Mouse (Mus musculus) cerebellum, adult 2 months (tissue): Measurements from ENCODE around the gene Ercc1. TPM values are rescaled to one million over a fixed set of nuclear protein-coding genes. Genes with fewer than 3 reads are reported as not detected.
A peak's percentile ranks its signal among the peaks of the same experiment; 100 is the strongest.

Source experiments
- DNase-seq, 2 experiments: peaks; one replicate each; pipeline ENCODE4 v3.0.0; 2021
- H3K27ac ChIP-seq: fragments of 200-500 bp; 2 replicates; pipeline ENCODE4 v1.5.1; 2012; ENCODE audit warnings: low read length, control low read depth, inconsistent platforms; ENCODE audit not compliant: insufficient read depth
- H3K27me3 ChIP-seq: fragments of 200-500 bp; 2 replicates; pipeline ENCODE4 v1.6.1; 2012; ENCODE audit warnings: inconsistent platforms, mild to moderate bottlenecking, low read length, moderate library complexity; ENCODE audit not compliant: control insufficient read depth, insufficient read depth
- H3K4me1 ChIP-seq: fragments of 200-500 bp; 2 replicates; pipeline ENCODE4 v1.6.1; 2011; ENCODE audit warnings: low read length; ENCODE audit not compliant: control insufficient read depth, insufficient read depth
- H3K4me3 ChIP-seq: fragments of 200-500 bp; replicated peaks from 2 replicates; pipeline ENCODE3; 2011; ENCODE audit warnings: mild to moderate bottlenecking, low read depth, low read length, control low read depth; ENCODE audit not compliant: insufficient read depth
- CTCF ChIP-seq: fragments of 200-500 bp; IDR thresholded peaks from 2 replicates; pipeline ENCODE4 v1.5.1; 2011; ENCODE audit warnings: low read depth, mild to moderate bottlenecking, control low read depth, low read length, moderate library complexity, borderline replicate concordance; ENCODE audit not compliant: insufficient read depth
- POLR2A ChIP-seq: fragments of 200-500 bp; IDR thresholded peaks from 2 replicates; pipeline ENCODE4 v1.6.1; 2011; ENCODE audit warnings: low read length, control low read depth, borderline replicate concordance; ENCODE audit not compliant: insufficient read depth
- WGBS: fragments of 180-500 bp; shearing (Covaris S2); methylation state at CpG from one replicate; pipeline ENCODE4 v1.1.7; 2018; 5-methylcytosine and 5-hydroxymethylcytosine counted together
- polyA plus RNA-seq: library from polyadenylated mRNA; depleted of rRNA; stranded (reverse); fragments of >200 nt; gene quantifications from 2 replicates; pipeline ENCODE4 v1.2.3, GENCODE M21; 2012

Ercc1 gene
- polyA plus RNA-seq, 1 experiment: 52.2 TPM

DNA sequence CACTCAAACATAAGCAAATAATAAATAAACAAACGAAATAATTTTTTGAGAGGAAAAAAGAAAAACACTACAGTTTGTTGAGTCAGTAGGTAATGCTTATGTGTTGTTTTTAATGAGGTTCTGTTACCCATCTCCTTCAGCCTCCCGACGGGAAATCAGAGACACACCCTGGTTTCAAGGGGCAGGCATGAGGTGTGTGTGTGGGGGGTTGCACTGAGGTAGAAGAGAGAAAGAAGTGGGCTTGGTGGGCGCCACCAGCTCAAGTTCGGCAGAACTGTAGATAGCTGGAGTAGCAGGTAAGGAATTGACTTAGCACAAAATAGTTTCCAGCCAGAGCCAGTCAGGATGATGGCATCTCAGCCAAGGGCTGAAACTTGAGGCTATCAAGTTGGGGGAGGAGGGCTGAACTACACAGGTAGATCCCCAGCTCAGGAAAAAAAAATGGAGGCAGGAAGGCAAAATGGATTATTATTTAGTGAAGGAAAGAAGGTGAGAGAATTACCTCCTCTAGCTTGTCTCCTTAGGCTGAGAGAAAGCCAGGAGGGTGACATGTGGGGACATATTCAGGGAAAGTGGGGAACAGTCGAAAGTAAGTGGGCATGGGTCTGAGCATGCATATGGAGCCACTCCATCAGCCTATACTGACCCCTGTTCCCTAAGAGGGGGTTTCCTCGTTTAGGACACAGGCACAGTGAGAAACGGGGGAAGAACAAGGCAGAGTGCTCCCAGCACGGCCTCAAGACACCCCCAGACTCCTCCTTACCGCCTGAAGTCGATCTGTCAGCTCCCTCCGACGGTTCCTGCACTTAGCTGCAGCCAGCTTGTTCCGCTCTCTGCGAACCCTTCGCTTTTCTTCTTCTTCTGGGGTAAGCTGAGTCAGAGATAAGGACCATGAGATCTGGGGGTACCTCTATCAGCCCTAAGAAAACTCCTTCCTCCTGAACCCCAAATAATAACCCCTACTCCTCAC is 38.5 kb upstream of the Ercc1 start:
- no peak overlapping the region for H3K4me3 ChIP-seq
- no peak for DNase-seq
- H3K4me1 ChIP-seq: peaks cover 5% of the 10 kb centered on the region; the same call in 1 of the 2 replicates
- no peak overlapping the region for H3K27ac ChIP-seq
- H3K27me3 ChIP-seq: peaks cover 2% of the 10 kb centered on the region; the same call in 1 of the 2 replicates
- 56% methylated on average over 16 of the region's 16 CpGs for WGBS
- TF ChIP-seq CTCF (no peak), POLR2A (no peak)

DNA sequence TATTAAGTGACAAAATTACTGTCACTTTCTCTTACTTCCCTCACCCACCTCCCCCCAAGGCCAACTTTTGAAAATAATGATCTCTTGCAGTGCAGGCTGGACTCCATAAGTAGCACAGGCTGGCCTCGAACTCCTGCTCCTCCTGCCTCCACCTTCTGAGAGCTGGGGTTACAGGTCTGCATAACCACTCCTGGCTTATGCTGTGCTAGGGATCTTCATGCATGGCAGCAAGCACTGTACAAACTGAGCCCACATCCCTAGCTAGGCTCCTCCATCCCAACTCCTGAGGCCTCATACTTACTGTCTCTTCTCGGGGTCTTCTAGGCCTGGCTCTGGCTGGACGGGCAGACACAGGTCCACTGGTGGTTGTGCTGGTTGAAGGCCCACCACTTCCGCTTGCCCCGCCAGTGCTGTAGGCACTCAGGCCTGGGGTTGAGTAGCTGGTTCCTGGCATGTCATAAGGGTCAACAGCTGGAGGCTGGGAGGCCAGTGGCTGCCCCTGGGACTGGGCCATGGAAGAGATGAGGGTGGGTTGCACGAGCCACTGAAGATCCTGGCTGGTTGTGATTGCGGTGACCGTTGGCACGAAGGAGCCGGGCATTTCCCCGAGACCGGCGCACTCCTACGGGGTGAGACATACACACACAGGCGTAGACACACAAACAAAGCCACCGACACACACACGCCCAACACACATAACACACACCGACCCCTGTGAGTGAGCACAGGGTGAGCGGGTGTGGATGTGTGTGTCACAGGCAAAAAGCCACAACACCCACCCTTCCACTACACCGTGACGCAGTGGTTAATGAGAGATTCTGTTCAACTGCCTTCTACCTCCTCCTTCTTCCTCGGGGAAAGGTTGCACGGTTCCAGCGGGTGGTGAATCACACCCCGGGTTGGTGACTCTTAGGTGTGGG is 37.5 kb upstream of the Ercc1 start:
- H3K4me1 ChIP-seq: peaks cover 5% of the 10 kb centered on the region; the same call in 1 of the 2 replicates
- no peak for DNase-seq
- WGBS: 63% methylated on average over 25 of the region's 25 CpGs
- TF ChIP-seq POLR2A (no peak), CTCF (no peak)
- no peak overlapping the region for H3K27ac ChIP-seq
- H3K4me3 ChIP-seq: no peak overlapping the region
- peaks cover 2% of the 10 kb centered on the region; the same call in 1 of the 2 replicates for H3K27me3 ChIP-seq

DNA sequence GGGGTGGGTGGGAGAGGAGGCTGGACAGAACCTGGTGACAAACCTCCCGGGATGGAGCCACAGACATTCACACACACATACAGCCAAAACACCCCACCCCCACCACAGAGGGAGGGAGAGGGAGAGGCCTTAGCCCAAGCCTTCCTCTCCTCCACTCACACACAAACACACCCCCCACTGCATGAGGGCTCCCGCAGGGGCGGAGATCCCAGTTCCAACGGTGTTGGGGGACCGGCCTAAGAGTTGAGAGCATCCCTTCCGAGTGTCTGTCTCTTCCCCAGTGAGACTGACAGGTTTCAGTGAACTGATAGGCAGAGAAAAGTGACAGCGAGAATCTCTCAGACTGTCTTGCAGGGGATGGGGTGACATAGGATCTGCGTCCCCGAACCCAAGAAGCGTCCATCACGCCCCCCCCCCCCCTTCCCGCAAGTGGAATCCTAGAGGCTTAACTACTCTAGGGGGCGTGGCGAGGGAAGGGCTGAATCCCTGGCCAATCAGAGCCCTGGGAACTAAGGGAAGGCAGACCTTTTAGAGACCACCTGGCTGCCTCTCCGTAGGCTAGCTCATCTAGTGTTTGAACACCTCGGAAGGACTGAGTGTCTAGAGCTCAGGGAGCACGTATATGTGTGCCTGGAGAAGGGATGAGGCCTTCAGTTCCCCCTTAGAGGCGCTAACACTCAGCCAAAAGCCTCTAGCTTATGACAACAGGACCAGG is 36.7 kb upstream of the Ercc1 start:
- Histone ChIP-seq H3K4me3 (peak overlapping the region; percentile 73), H3K27ac (peak overlapping the region; percentile 82), H3K27me3 (peaks cover 2% of the 10 kb centered on the region; the same call in 1 of the 2 replicates), H3K4me1 (peaks cover 5% of the 10 kb centered on the region; the same call in 1 of the 2 replicates)
- TF ChIP-seq CTCF (no peak), POLR2A (no peak)
- DNase-seq: peak; percentile 50 to 84
- under 1% methylated on average over 18 of the region's 18 CpGs for WGBS

DNA sequence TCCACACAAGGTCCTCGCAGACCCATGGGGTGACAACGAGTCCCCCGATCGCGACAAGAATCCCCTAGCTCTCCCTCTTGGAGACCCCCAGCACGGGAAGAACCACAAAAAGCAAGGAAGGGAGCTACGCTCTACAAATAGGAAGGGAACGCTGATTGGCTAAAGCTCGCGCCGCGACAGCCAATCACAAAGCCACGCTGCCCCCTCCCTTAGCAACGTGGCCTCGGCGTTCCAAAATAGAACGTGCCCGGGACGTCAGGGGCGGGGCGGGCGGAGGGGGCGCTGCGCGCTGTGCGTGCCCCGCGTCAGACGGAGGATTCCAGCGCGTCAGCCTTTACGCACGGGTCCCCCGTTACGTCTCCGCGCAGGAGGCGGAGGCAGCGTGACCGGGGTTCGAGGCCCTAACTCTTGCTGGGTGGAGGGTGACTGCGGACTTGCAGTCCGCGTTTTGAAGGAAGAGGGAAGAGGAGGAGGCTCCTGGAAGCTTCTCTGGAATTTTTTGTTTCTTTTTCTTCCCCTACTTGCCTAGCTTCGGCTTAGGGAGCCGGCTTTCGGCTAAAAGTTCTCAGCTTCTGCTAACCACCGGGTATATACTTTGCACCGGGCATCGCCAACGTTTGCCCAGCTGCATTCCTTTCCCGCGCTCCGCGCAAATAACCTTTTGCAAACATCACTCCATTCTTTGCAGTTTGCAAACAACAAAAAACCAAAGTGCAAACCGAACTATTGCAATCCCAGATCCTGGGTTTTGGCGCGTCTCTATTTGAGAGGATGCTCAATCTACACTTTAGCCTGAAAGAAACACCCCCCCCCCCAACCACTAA is 35.9 kb upstream of the Ercc1 start:
- WGBS: 1% methylated on average over 58 of the region's 58 CpGs
- H3K27me3 ChIP-seq: peaks cover 2% of the 10 kb centered on the region; the same call in 1 of the 2 replicates
- H3K4me3 ChIP-seq: peak overlapping the region; percentile 73
- TF ChIP-seq CTCF (no peak), POLR2A (peak; percentile 73; the same call in 1 of the 2 replicates)
- H3K27ac ChIP-seq: peak overlapping the region; percentile 82
- peaks cover 3% of the 10 kb centered on the region; the same call in 1 of the 2 replicates for H3K4me1 ChIP-seq
- DNase-seq: peak; percentile 97 to 98

DNA sequence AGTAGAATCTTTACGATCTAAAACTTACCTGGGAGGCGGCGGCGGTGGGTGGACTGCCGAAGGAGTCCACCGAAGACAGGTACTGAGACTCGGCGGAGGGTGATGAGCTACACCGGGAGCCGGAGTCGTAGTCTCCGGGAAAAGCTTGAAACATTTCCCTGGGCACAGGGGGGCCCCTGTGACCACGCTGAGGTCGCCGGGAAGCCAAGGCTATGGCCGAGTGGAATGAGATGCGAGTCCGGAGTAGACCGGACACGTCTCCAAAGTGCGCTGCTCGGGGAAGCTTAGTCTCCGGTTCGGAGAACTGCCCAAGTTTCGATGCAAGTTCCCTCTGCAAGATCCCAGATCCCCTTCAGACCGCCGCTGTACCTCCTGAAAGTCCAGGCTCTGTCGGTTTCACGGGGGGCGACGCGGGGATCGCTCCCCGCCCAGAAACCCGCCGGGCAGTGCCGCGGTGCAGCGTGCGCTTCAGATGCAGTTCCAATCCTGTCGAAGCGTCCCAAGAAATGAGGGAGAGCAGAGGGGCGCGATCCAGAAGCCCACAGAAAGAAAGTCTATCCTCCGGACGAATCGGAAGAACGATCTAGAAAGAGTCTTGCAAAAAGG is 35.2 kb upstream of the Ercc1 start:
- H3K27ac ChIP-seq: no peak overlapping the region
- no peak for TF ChIP-seq POLR2A
- no peak for TF ChIP-seq CTCF
- peak overlapping the region; percentile 54 for H3K4me3 ChIP-seq
- DNase-seq: peak in 1 of 2 experiments; percentile 37
- under 1% methylated on average over 48 of the region's 48 CpGs for WGBS
- H3K27me3 ChIP-seq: peaks cover 2% of the 10 kb centered on the region; the same call in 1 of the 2 replicates
- H3K4me1 ChIP-seq: peaks cover 3% of the 10 kb centered on the region; the same call in 1 of the 2 replicates

DNA sequence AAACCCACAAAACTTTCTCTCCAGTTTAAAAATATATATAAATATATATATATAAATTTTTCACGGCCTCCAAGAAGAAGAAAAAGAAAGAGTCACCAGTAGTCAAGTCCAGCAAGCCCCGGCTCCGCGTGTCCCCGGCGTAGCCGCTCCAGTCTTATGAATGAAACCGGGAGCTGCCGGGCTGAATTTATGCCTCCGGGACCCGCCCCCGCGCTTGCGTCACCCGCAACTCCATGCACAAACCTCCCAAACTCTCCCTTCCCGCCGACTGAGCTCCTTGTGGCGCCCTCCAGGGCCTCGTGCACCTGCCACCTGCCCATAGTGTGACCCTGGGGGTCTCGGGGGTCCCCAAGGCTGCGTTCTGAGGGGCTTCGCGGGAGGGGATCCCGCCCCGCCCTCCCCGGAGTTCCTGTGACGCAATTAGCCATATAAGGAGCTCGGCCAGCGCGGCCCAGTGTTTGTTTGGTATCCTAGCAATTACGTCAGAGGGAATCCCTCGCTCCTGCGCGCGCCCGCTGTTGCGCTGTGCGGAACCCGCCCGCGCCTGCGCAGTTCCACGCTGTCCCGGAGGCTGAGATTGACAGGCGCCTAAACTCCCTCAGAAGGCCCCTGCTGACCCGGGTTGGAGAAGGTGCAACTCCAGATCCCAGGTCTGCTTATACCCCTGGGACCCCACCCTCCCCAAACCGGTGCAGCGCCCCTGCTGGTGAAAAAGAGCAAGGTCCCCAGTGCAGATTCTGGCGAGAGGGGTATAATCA is 34.5 kb upstream of the Ercc1 start, which contains the start of gene Fosb:
Gene Fosb (minus strand): TSS at position 168 of the 758 bp plus-strand sequence.
- H3K27me3 ChIP-seq: no peaks in the 10 kb centered on the region; the same call in 1 of the 2 replicates
- H3K4me3 ChIP-seq: peak within 1 kb of the TSS; percentile 74
- H3K4me1 ChIP-seq: peaks cover 3% of the 10 kb centered on the region; the same call in 1 of the 2 replicates
- H3K27ac ChIP-seq: no peak within 1 kb of the TSS
- TF ChIP-seq POLR2A (peak; percentile 22; the same call in 1 of the 2 replicates), CTCF (peak; percentile 44; the same call in 1 of the 2 replicates)
- WGBS: under 1% methylated on average over 49 of the region's 49 CpGs
- DNase-seq: peak; percentile 97
